Mouse (Mus musculus) adrenal gland, adult 8-10 months (tissue): ENCODE data around the gene S100a8. TPM values are rescaled to one million over a fixed set of nuclear protein-coding genes. Genes with fewer than 3 reads are reported as not detected.

Experiments used
- DNase-seq: peaks from one replicate; pipeline ENCODE4 v3.0.0; 2022
- total RNA-seq, 4 experiments: library from RNA; stranded (reverse); gene quantifications; 2 replicates each; pipeline ENCODE4 v1.2.4; 2022

S100a8 gene
- total RNA-seq, 4 experiments from 2014 or later = 0.58 to 2.3 (median 1.2) TPM

DNA sequence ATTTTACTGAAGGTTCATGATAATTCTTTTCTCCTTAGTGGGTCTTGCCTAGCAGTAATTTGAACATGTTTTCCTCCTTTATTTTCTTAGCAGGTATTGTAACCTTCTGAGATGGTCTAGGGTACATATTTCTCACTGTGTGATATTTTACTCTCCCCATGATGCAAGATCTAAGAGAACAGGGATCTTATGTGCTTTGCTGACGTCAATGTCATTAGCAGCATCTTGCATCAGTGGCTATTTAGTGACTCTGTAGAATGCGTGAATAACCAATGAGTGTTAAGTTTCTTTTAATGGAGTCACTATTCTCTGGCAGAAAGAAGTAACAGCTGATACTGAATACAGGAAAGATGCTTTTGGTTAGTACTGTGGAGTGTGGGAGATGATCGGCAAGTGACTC lies 15.2 kb downstream of the S100a8 start:
- DNase-seq = no peak

DNA sequence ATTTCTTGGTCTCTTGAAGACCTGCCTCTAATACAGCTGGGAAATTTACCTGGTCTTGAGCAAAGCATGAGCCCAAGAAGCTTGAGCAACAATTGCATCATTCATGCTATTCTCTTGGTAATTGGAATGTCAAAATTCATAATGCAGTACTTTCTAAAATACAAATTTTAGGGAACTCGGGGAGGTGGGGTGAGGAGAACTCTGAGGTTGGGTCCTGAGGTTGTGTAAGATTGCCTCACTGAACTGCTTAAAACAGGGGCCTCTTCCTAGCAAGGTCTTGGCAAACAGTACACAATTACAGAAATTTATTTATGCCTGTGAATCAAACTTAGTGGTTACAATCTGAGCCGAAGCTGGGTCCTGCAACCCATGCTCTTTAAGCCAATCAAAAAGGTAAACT lies 18.1 kb downstream of the S100a8 start:
- no peak for DNase-seq

DNA sequence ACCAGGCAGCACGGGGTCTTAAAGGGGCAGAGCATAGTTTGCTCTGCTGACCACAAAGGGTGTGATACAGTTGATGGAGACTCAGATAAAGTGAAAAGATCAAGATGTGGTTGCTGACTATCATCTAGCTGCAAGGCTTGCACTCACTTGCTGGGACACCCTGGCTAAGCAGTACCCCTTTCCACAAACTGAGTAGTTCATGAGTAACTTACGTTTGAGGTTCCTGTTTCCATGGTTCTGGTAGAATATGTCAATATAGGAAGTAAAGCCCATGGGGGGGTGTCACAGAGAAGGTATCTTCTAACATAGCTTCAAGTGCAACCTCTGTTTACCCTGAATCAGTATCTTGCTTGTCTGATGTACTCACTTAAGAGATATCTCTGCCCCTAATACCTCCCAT lies 24.7 kb downstream of the S100a8 start:
- no peak for DNase-seq

DNA sequence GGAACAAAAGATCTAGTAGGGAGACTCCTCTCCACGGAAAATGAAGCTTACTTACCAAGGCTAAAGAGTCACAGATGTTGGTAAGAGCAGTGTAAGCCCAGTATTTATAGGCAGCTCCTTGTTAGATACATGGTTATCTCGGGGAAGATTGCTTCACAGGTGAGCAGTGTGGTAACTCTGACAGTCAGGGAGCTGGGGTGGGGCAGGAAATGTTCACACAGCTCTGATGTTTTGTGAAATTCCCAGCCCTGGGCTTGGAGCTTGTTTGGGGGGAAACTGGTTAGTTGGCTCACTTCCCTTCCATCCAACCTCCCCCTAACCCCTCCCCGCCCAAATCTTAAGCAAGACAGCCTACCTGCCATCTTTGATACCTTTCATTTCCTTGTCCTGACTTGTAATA lies 26.8 kb downstream of the S100a8 start, which contains the start of gene S100a9:
Gene S100a9, minus strand, starts transcription at position 109 of the 400 bp plus-strand sequence.
- no peak for DNase-seq

DNA sequence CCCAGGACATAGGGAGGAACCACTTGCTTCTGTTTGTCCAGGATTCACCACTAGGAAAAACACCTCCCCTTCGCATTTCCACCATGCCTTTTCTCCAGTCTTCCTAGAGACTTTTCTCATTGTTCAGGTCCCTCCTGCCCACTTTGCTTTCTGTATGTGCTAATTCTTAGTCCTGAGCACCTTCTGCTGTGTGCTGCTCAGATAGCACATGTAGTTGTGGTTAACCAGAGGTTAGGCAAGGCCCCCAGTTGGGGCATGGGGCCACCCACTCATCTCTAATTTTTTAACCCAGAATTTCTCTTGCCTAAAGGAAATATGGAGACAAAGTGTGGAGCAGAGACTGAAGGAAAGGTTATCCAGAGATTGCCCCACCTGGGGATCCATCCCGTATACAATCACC lies 33.5 kb downstream of the S100a8 start:
- no peak for DNase-seq

DNA sequence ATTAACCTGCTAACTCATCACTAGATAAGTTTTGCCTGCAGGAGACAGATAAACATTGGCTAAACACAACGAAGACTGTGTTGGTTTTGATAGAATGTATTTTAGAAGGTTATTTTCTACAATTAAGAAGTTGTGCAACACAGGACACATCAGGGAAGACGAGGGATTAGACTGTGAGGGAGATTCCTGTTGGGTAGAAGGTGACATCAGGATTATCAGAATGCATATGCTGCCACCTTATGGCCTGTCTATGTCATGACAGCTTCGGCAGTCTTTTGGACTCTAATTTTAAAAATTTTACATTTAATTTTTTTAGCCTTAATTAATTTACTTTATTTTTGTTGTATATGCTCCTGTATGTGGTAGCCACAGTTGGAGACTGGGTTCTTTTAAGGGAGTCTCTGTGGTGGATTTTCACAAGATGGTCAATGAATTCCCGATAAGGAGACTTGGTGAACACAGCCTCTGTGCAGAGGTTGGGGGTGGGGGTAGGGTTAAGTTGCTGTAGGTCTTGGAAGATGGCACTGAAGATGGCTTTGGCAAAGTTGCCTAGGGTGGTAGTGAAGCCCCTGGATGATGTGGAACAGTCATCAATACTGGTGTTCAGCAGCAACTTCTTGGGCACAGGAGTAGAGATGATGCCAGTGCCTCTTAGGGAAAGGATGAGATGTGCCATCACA lies 39.9 kb downstream of the S100a8 start:
- DNase-seq = no peak

DNA sequence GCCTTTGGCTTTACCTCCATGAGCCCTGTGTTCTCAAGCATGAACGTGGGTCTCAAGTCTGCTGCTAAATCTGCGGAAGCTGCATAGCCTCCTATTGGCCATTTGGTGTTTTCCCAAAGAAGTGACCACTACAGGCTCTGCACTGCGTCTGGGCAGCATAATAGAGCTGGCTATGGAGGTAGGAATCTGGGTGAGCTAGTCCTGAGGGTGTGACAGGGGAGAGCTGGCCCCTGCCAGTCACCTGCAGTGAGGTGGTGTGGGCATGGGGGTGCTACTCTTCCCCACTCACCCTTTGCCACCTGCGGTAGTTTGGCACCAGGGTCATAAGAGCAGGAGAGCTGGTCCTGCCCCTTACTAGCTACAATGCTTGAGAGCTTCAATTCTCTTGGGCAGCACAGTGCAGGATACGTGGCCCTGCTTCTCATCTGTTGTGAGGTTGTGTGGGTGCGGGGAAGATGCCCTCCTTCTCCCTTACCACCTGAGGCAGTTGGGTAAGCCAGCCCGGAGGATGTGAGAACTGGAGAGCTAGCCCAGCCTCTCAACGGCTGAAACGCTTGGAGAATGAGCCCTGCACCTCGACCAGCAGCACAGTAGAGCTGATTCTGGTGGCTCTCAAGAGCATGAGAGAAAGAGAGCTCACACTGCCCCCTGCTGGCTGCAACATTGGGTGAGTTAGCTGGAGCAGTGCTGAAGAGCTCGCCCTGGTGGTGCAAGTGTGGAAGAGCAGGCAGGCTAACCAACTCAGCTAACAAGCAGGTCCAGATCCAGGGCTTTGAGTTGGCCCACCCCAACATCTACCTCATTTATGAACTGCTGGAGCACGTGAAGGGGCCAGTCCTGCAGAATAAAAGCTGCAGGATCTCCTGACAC lies 41.0 kb downstream of the S100a8 start:
- DNase-seq = peak; percentile 68

Other genes with a start within 250 kb of the S100a8 start
- 100 to 1,000 TPM; 107 to 119 (median 110) TPM for gene Ints3, start 235.4 kb upstream of the S100a8 start, total RNA-seq
- gene Npr1, start 203.1 kb upstream of the S100a8 start, total RNA-seq = 100 to 1,000 TPM; 316 to 460 (median 368) TPM
- 10 to 100 TPM; 58.9 to 75.2 (median 67.3) TPM for gene Ilf2, start 192.9 kb upstream of the S100a8 start, total RNA-seq
- gene Snapin, start 177.9 kb upstream of the S100a8 start, total RNA-seq = 100 to 1,000 TPM in 1 of 4 experiments, 10 to 100 TPM in 3; 73.3 to 105 (median 83.4) TPM
- 100 to 1,000 TPM; 114 to 130 (median 125) TPM for gene Chtop, start 159.5 kb upstream of the S100a8 start, total RNA-seq
- 100 to 1,000 TPM in 2 of 4 experiments, 10 to 100 TPM in 2; 80.7 to 112 (median 94.7) TPM for gene S100a1, start 154.6 kb upstream of the S100a8 start, total RNA-seq
- gene S100a13, start 154.5 kb upstream of the S100a8 start, total RNA-seq = 10 to 100 TPM; 21.7 to 26.9 (median 23.4) TPM
- 1 to 10 TPM in 2 of 4 experiments, under 1 TPM in 1, not detected in 1; 0.42 to 1.5 (median 1.2) TPM for gene S100a14, start 142.1 kb upstream of the S100a8 start, total RNA-seq
- 10 to 100 TPM; 39.0 to 54.8 (median 50.2) TPM for gene S100a16, start 131.7 kb upstream of the S100a8 start, total RNA-seq
- not detected for gene S100a3, start 108.4 kb upstream of the S100a8 start, total RNA-seq
- gene S100a2, start 78.7 kb upstream of the S100a8 start, total RNA-seq = not detected
- not detected for gene Gm42674, start 67.1 kb upstream of the S100a8 start, total RNA-seq
- 10 to 100 TPM in 2 of 4 experiments, 1 to 10 TPM in 2; 7.5 to 22.9 (median 12.5) TPM for gene S100a4, start 65.2 kb upstream of the S100a8 start, total RNA-seq
- gene S100a5, start 60.5 kb upstream of the S100a8 start, total RNA-seq = not detected
- 10 to 100 TPM; 57.0 to 92.3 (median 67.2) TPM for gene S100a6, start 56.1 kb upstream of the S100a8 start, total RNA-seq
- under 1 TPM in 1 of 4 experiments, not detected in 3; 0.28 TPM for gene S100a7a, start 15.0 kb upstream of the S100a8 start, total RNA-seq
- gene S100a9, start 26.7 kb downstream of the S100a8 start, total RNA-seq = 1 to 10 TPM in 1 of 4 experiments, under 1 TPM in 1, not detected in 2; 0.55 to 1.2 TPM
- gene Pglyrp4, start 57.9 kb downstream of the S100a8 start, total RNA-seq = not detected
- gene Gm5849, start 108.9 kb downstream of the S100a8 start, total RNA-seq = not detected